Mouse (Mus musculus) megakaryocyte, embryonic 14.5 days (primary cell): ENCODE measurements at regions not wholly inside any gene's neighbourhood (a gene's known extent, or its start where the extent isn't known, plus 50 kb on each side); places are given as distances from the start of the nearest gene placed in this dataset.

Experiments
- FLI1 ChIP-seq: IDR thresholded peaks from 2 replicates; pipeline ENCODE4 v1.6.1; 2012; ENCODE audit warnings: low read length, inconsistent platforms, mixed read lengths
- GATA1 ChIP-seq: IDR thresholded peaks from 3 replicates; pipeline ENCODE4 v1.6.1; 2012; ENCODE audit warnings: mixed read lengths, low read length, inconsistent platforms, borderline replicate concordance

DNA sequence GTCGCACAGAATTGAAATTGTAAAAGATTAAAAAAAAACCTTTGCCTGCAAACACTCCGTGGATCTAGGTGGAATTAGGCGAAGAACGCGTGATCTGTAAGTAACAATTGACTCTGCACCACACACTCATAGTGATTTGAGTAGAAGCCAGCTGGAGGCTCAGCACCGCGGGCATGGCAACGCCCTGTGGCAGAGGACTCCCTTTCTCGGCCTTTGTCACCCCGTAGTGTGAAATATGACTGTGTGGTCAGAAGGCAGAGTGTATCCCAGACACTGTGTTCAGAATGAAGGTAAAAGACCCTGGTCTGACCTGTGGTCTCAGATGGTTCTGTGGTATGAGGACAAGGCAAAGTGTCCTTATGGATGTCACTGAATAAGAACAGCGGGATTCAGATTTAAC lies 183.0 kb upstream of the Zpld1 start:
- no peak for TF ChIP-seq GATA1
- TF ChIP-seq FLI1, result no peak
